In genomic region chr17:59023971-59024370, GRCm38 (mm10) we compare ENCODE assay signal across 22 mouse cellular contexts. TPM values are rescaled to one million over a fixed set of nuclear protein-coding genes. Genes with fewer than 3 reads are reported as not detected.
DNase-seq lines count a peak whose midpoint lies in the region; ATAC-seq and TF ChIP-seq lines count a peak whose summit lies in the region.
"Had no signal": no experiment of that assay in that cellular context is flagged by ENCODE, and none has a peak within 500 bp of the region (broad histone marks: within the 10 kb centered on the region; RNA-seq: fewer than 3 reads in every experiment).

No protein-coding gene starts in this region.

- no peak overlapping the region for H3K4me3 ChIP-seq in kidney, embryonic 15.5 days (replicated peaks)
- no peak overlapping the region for H3K4me3 ChIP-seq in kidney, embryonic 14.5 days (ENCODE audit: low read length)
- no peak overlapping the region for H3K4me3 ChIP-seq in midbrain, postnatal 0 days (ENCODE audit: low read depth, low read length)
- H3K4me3 ChIP-seq in midbrain, embryonic 15.5 days = no peak overlapping the region
- H3K4me3 ChIP-seq in forebrain, embryonic 14.5 days (ENCODE audit: low read depth, low read length) = no peak overlapping the region
- no peak overlapping the region for H3K4me3 ChIP-seq in liver, embryonic 11.5 days (ENCODE audit: low read depth, low read length)
- H3K4me3 ChIP-seq: embryonic facial prominence, embryonic 10.5 days; hindbrain, embryonic 13.5 days; limb, embryonic 12.5 days; lung, embryonic 15.5 days had no signal

- H3K4me1 ChIP-seq in kidney, embryonic 15.5 days = peaks cover 14% of the 10 kb centered on the region; the same call in 1 of the 2 replicates
- H3K4me1 ChIP-seq in kidney, embryonic 14.5 days (ENCODE audit: control insufficient read depth, insufficient read depth, low read length) = 0 out of 2 replicates have a peak, but pooled peaks cover 6% of the 10 kb centered on the region
- no peaks in the 10 kb centered on the region for H3K4me1 ChIP-seq in midbrain, postnatal 0 days (ENCODE audit: insufficient read depth, low read length)
- H3K4me1 ChIP-seq in midbrain, embryonic 15.5 days = no peaks in the 10 kb centered on the region
- no peaks in the 10 kb centered on the region; the same call in 1 of the 2 replicates for H3K4me1 ChIP-seq in forebrain, embryonic 14.5 days (ENCODE audit: control insufficient read depth, insufficient read depth, low read length)
- no peaks in the 10 kb centered on the region for H3K4me1 ChIP-seq in liver, embryonic 11.5 days (replicated peaks; ENCODE audit: control insufficient read depth, insufficient read depth, low read length)
- H3K4me1 ChIP-seq: limb, embryonic 12.5 days; lung, embryonic 15.5 days had no signal

- ATAC-seq in kidney, embryonic 15.5 days (replicated peaks; ENCODE audit: low FRiP score) = peak; percentile 64; the same call in 1 of the 2 replicates
- ATAC-seq in kidney, embryonic 14.5 days (ENCODE audit: low FRiP score, low TSS enrichment) = no peak
- no peak for ATAC-seq in midbrain, postnatal 0 days (ENCODE audit: low FRiP score)
- ATAC-seq in midbrain, embryonic 15.5 days (replicated peaks) = no peak
- ATAC-seq in forebrain, embryonic 14.5 days = peak; percentile 88
- no peak for ATAC-seq in liver, embryonic 11.5 days (replicated peaks; ENCODE audit: low FRiP score)

- no peak overlapping the region for H3K27ac ChIP-seq in kidney, embryonic 15.5 days
- H3K27ac ChIP-seq in kidney, embryonic 14.5 days (ENCODE audit: low read depth, low read length) = no peak overlapping the region
- H3K27ac ChIP-seq in midbrain, postnatal 0 days (ENCODE audit: low read depth, low read length) = no peak overlapping the region
- H3K27ac ChIP-seq in midbrain, embryonic 15.5 days = no peak overlapping the region
- H3K27ac ChIP-seq in forebrain, embryonic 14.5 days (ENCODE audit: low read depth, low read length) = no peak overlapping the region
- no peak overlapping the region for H3K27ac ChIP-seq in liver, embryonic 11.5 days (ENCODE audit: low read depth, low read length)
- H3K27ac ChIP-seq: embryonic facial prominence, embryonic 10.5 days; hindbrain, embryonic 13.5 days; limb, embryonic 12.5 days; liver, embryonic 14.5 days; lung, embryonic 15.5 days; macrophage; stomach, postnatal 0 days had no signal

- no peaks in the 10 kb centered on the region for H3K27me3 ChIP-seq in kidney, embryonic 15.5 days
- no peaks in the 10 kb centered on the region for H3K27me3 ChIP-seq in kidney, embryonic 14.5 days (ENCODE audit: control insufficient read depth, insufficient read depth, low read length)
- H3K27me3 ChIP-seq in midbrain, postnatal 0 days (ENCODE audit: insufficient read depth, low read length) = no peaks in the 10 kb centered on the region
- H3K27me3 ChIP-seq in midbrain, embryonic 15.5 days (replicated peaks) = no peaks in the 10 kb centered on the region
- H3K27me3 ChIP-seq in forebrain, embryonic 14.5 days (replicated peaks; ENCODE audit: control insufficient read depth, insufficient read depth, low read length) = no peaks in the 10 kb centered on the region
- H3K27me3 ChIP-seq in liver, embryonic 11.5 days (replicated peaks; ENCODE audit: control insufficient read depth, insufficient read depth, low read length) = no peaks in the 10 kb centered on the region
- H3K27me3 ChIP-seq: hindbrain, embryonic 13.5 days; limb, embryonic 12.5 days; lung, embryonic 15.5 days had no signal

- peak; percentile 36 for DNase-seq in midbrain, postnatal 0 days (ENCODE audit: low spot score)
- peak; percentile 72 for DNase-seq in forebrain, embryonic 14.5 days (ENCODE audit: low spot score)
- no peak for DNase-seq in adrenal gland, postnatal 14 days
- DNase-seq in liver, embryonic 11.5 days (ENCODE audit: low spot score) = no peak
- DNase-seq: adrenal gland, adult 8-10 months; cerebellum, postnatal 14 days; heart, postnatal 10 days; right cerebral cortex, adult 18-20 months had no signal

- TF ChIP-seq CTCF in midbrain, postnatal 0 days (IDR thresholded peaks at IDR 0.05) = no peak

- 28% methylated on average over 5 of the region's 5 CpGs for WGBS in kidney, embryonic 15.5 days
- 32% methylated on average over 5 of the region's 5 CpGs for WGBS in kidney, embryonic 14.5 days
- 18% methylated on average over 5 of the region's 5 CpGs for WGBS in midbrain, postnatal 0 days
- WGBS in midbrain, embryonic 15.5 days = 18% methylated on average over 4 of the region's 5 CpGs
- WGBS in forebrain, embryonic 14.5 days = 15% methylated on average over 5 of the region's 5 CpGs
- 64% methylated on average over 5 of the region's 5 CpGs for WGBS in liver, embryonic 11.5 days

- H3K9ac ChIP-seq in kidney, embryonic 15.5 days = no peak overlapping the region
- H3K9ac ChIP-seq in kidney, embryonic 14.5 days (ENCODE audit: low read depth, low read length) = no peak overlapping the region
- no peak overlapping the region for H3K9ac ChIP-seq in midbrain, postnatal 0 days (replicated peaks; ENCODE audit: low read length, poor library complexity, severe bottlenecking)
- no peak overlapping the region for H3K9ac ChIP-seq in midbrain, embryonic 15.5 days
- no peak overlapping the region for H3K9ac ChIP-seq in forebrain, embryonic 14.5 days (ENCODE audit: low read length)
- H3K9ac ChIP-seq in liver, embryonic 11.5 days (ENCODE audit: low read depth, low read length) = no peak overlapping the region
- H3K9ac ChIP-seq: hindbrain, embryonic 13.5 days; limb, embryonic 12.5 days; liver, embryonic 14.5 days; lung, embryonic 15.5 days had no signal

- no peaks in the 10 kb centered on the region for H3K36me3 ChIP-seq in kidney, embryonic 15.5 days
- H3K36me3 ChIP-seq in kidney, embryonic 14.5 days (ENCODE audit: control insufficient read depth, insufficient read depth, low read length) = no peaks in the 10 kb centered on the region
- no peaks in the 10 kb centered on the region for H3K36me3 ChIP-seq in midbrain, postnatal 0 days (ENCODE audit: insufficient read depth, low read length)
- H3K36me3 ChIP-seq in midbrain, embryonic 15.5 days (replicated peaks) = no peaks in the 10 kb centered on the region
- no peaks in the 10 kb centered on the region for H3K36me3 ChIP-seq in forebrain, embryonic 14.5 days (ENCODE audit: control insufficient read depth, insufficient read depth, low read length)
- no peaks in the 10 kb centered on the region for H3K36me3 ChIP-seq in liver, embryonic 11.5 days (ENCODE audit: control insufficient read depth, insufficient read depth, low read length)
- H3K36me3 ChIP-seq: embryonic facial prominence, embryonic 10.5 days; hindbrain, embryonic 13.5 days; limb, embryonic 12.5 days; lung, embryonic 15.5 days had no signal

- H3K4me2 ChIP-seq in kidney, embryonic 15.5 days = 0 out of 2 replicates have a peak overlapping the region, but pooled peaks have one; percentile 12
- H3K4me2 ChIP-seq in kidney, embryonic 14.5 days (replicated peaks; ENCODE audit: low read depth, low read length) = no peak overlapping the region
- no peak overlapping the region for H3K4me2 ChIP-seq in midbrain, postnatal 0 days (ENCODE audit: low read depth, low read length, poor library complexity, severe bottlenecking)
- H3K4me2 ChIP-seq in midbrain, embryonic 15.5 days = no peak overlapping the region
- H3K4me2 ChIP-seq in forebrain, embryonic 14.5 days (ENCODE audit: low read length) = no peak overlapping the region
- no peak overlapping the region for H3K4me2 ChIP-seq in liver, embryonic 11.5 days
- H3K4me2 ChIP-seq: heart, embryonic 11.5 days; hindbrain, embryonic 13.5 days; limb, embryonic 12.5 days; lung, embryonic 15.5 days had no signal

- no peaks in the 10 kb centered on the region for H3K9me3 ChIP-seq in kidney, embryonic 15.5 days (replicated peaks)
- no peaks in the 10 kb centered on the region for H3K9me3 ChIP-seq in kidney, embryonic 14.5 days (ENCODE audit: control insufficient read depth, low read length)
- H3K9me3 ChIP-seq in midbrain, postnatal 0 days (ENCODE audit: low read length) = no peaks in the 10 kb centered on the region
- H3K9me3 ChIP-seq in midbrain, embryonic 15.5 days = no peaks in the 10 kb centered on the region
- H3K9me3 ChIP-seq in forebrain, embryonic 14.5 days (replicated peaks; ENCODE audit: control insufficient read depth, low read length) = no peaks in the 10 kb centered on the region
- H3K9me3 ChIP-seq in liver, embryonic 11.5 days (ENCODE audit: control insufficient read depth, low read length) = no peaks in the 10 kb centered on the region
- H3K9me3 ChIP-seq: embryonic facial prominence, embryonic 10.5 days; hindbrain, embryonic 13.5 days; limb, embryonic 12.5 days; lung, embryonic 15.5 days had no signal

RNA-seq across cellular contexts. Expression of gene Nudt12, which starts 10.8 kb away (rescaled TPM):
- polyA plus RNA-seq in kidney, embryonic 15.5 days (2015; fragmentation: Nextera tagmentation; extraction: Ambion mirVana) = 7.6 and 9.5 TPM in 2 replicates
- polyA plus RNA-seq in kidney, embryonic 14.5 days (2014; fragmentation: Nextera tagmentation; extraction: Ambion mirVana) = 6.5 and 10.2 TPM in 2 replicates
- total RNA-seq in midbrain, postnatal 0 days (2014; rRNA removed) = 2.8 and 4.5 TPM in 2 replicates
- polyA plus RNA-seq in midbrain, postnatal 0 days (2015; fragmentation: Nextera tagmentation; extraction: Ambion mirVana) = 2.6 and 3.7 TPM in 2 replicates
- polyA plus RNA-seq in midbrain, embryonic 15.5 days (2015; fragmentation: Nextera tagmentation; extraction: Ambion mirVana) = 6.3 and 6.5 TPM in 2 replicates
- polyA plus RNA-seq in forebrain, embryonic 14.5 days (2014; fragmentation: Nextera tagmentation; extraction: Ambion mirVana) = 2.1 and 2.2 TPM in 2 replicates
- total RNA-seq in adrenal gland, postnatal 14 days (2021) = 47.1 and 48.6 TPM in 2 replicates
- 8.1 and 11.5 TPM in 2 replicates for polyA plus RNA-seq in liver, embryonic 11.5 days (2014; fragmentation: Nextera tagmentation; extraction: Ambion mirVana)

RNA-seq across cellular contexts. Expression of gene Pdzph1, which starts 32.8 kb away (rescaled TPM):
- polyA plus RNA-seq in kidney, embryonic 15.5 days (2015; fragmentation: Nextera tagmentation; extraction: Ambion mirVana) = not detected in 2 replicates
- 0.23 and 0.31 TPM in 2 replicates for polyA plus RNA-seq in kidney, embryonic 14.5 days (2014; fragmentation: Nextera tagmentation; extraction: Ambion mirVana)
- 2.2 and 4.5 TPM in 2 replicates for total RNA-seq in midbrain, postnatal 0 days (2014; rRNA removed)
- 6.4 and 6.6 TPM in 2 replicates for polyA plus RNA-seq in midbrain, postnatal 0 days (2015; fragmentation: Nextera tagmentation; extraction: Ambion mirVana)
- polyA plus RNA-seq in midbrain, embryonic 15.5 days (2015; fragmentation: Nextera tagmentation; extraction: Ambion mirVana) = 4.1 and 6.4 TPM in 2 replicates
- 8.3 and 12.6 TPM in 2 replicates for polyA plus RNA-seq in forebrain, embryonic 14.5 days (2014; fragmentation: Nextera tagmentation; extraction: Ambion mirVana)
- total RNA-seq in adrenal gland, postnatal 14 days (2021) = 0.41 and 0.89 TPM in 2 replicates
- polyA plus RNA-seq in liver, embryonic 11.5 days (2014; fragmentation: Nextera tagmentation; extraction: Ambion mirVana) = 0.51 and 0.57 TPM in 2 replicates
- total RNA-seq: gastrocnemius, adult 8-10 months; granulocyte monocyte progenitor cell, adult 5-6 weeks; heart, postnatal 10 days had no signal
- polyA plus RNA-seq: C2C12; heart, embryonic 11.5 days; limb, embryonic 12.5 days; lung, embryonic 15.5 days; macrophage; stomach, postnatal 0 days had no signal

Comparison
In these comparisons a context has a peak if more than half of its experiments do, and no peak if none do; other contexts are left out.
1. ATAC-seq: peak in kidney, embryonic 15.5 days (single experiment) and forebrain, embryonic 14.5 days (single experiment); none in kidney, embryonic 14.5 days (single experiment), midbrain, postnatal 0 days (single experiment), midbrain, embryonic 15.5 days (single experiment) and liver, embryonic 11.5 days (single experiment).
2. DNase-seq: peak in midbrain, postnatal 0 days (single experiment) and forebrain, embryonic 14.5 days (single experiment); none in adrenal gland, postnatal 14 days (single experiment) and liver, embryonic 11.5 days (single experiment).